ENCODE assay signal across 36 mouse cellular contexts in genomic region chr5:105917398-105917797, GRCm38 (mm10).
"Had no signal": no experiment of that assay in that cellular context is flagged by ENCODE, and none has a peak within 500 bp of the region (broad histone marks: within the 10 kb centered on the region; RNA-seq: fewer than 3 reads in every experiment).

No protein-coding gene starts in this region.

- H3K27me3 ChIP-seq: heart, embryonic 12.5 days; heart, embryonic 13.5 days; heart, embryonic 15.5 days; hindbrain, embryonic 12.5 days; hindbrain, embryonic 13.5 days; hindbrain, embryonic 15.5 days; intestine, embryonic 15.5 days; kidney, embryonic 15.5 days had no signal

- H3K4me2 ChIP-seq: heart, embryonic 11.5 days; heart, embryonic 12.5 days; heart, embryonic 13.5 days; heart, embryonic 15.5 days; hindbrain, embryonic 12.5 days; hindbrain, embryonic 13.5 days; hindbrain, embryonic 14.5 days; hindbrain, embryonic 15.5 days; intestine, embryonic 15.5 days; kidney, embryonic 15.5 days had no signal

- H3K9me3 ChIP-seq: heart, embryonic 10.5 days; heart, embryonic 12.5 days; heart, embryonic 13.5 days; heart, embryonic 15.5 days; hindbrain, embryonic 10.5 days; hindbrain, embryonic 12.5 days; hindbrain, embryonic 13.5 days; hindbrain, embryonic 15.5 days; intestine, embryonic 15.5 days; kidney, embryonic 15.5 days had no signal

- H3K9ac ChIP-seq: heart, embryonic 12.5 days; heart, embryonic 13.5 days; heart, embryonic 15.5 days; hindbrain, embryonic 12.5 days; hindbrain, embryonic 13.5 days; hindbrain, embryonic 14.5 days; hindbrain, embryonic 15.5 days; intestine, embryonic 15.5 days; kidney, embryonic 15.5 days had no signal

- ATAC-seq: hindbrain, embryonic 16.5 days; hindbrain, postnatal 0 days; inflammation-experienced regulatory T-cells, adult 6 months; intestine, embryonic 15.5 days; intestine, embryonic 16.5 days; intestine, postnatal 0 days had no signal

- H3K27ac ChIP-seq: heart, embryonic 10.5 days; heart, embryonic 13.5 days; heart, embryonic 15.5 days; hindbrain, embryonic 10.5 days; hindbrain, embryonic 12.5 days; hindbrain, embryonic 13.5 days; hindbrain, embryonic 14.5 days; hindbrain, embryonic 15.5 days; hindbrain, postnatal 0 days; intestine, embryonic 15.5 days; kidney, embryonic 15.5 days; kidney, postnatal 0 days; layer of hippocampus, adult 2 months; left cerebral cortex, adult 2 months had no signal

- H3K4me1 ChIP-seq: heart, embryonic 10.5 days; heart, embryonic 15.5 days; hindbrain, embryonic 15.5 days; intestine, embryonic 15.5 days; kidney, embryonic 15.5 days had no signal

- H3K4me3 ChIP-seq: heart, embryonic 10.5 days; heart, embryonic 12.5 days; heart, embryonic 13.5 days; heart, embryonic 15.5 days; hindbrain, embryonic 10.5 days; hindbrain, embryonic 12.5 days; hindbrain, embryonic 13.5 days; hindbrain, embryonic 15.5 days; intestine, embryonic 15.5 days; kidney, embryonic 15.5 days; layer of hippocampus, adult 2 months; left cerebral cortex, adult 2 months had no signal

- DNase-seq: heart, postnatal 10 days; heart, postnatal 14 days; heart, postnatal 36 days; heart, postnatal 4 days; kidney, adult 11 months; kidney, adult 18-20 months; kidney, adult 2 months; kidney, adult 8-10 months; kidney, adult 9 months; kidney, postnatal 10 days; kidney, postnatal 14 days; kidney, postnatal 25 days; kidney, postnatal 36 days; kidney, postnatal 4 days; layer of hippocampus, adult 9-11 months; layer of hippocampus, postnatal 36 days had no signal
